Mouse (Mus musculus): Measurements from ENCODE around the gene Sipa1. TPM values are rescaled to one million over a fixed set of nuclear protein-coding genes. Genes with fewer than 3 reads are reported as not detected.

Sipa1 gene
- 10 to 100 TPM; 12.5 to 20.7 (median 14.9) TPM for total RNA-seq (2022)

DNA sequence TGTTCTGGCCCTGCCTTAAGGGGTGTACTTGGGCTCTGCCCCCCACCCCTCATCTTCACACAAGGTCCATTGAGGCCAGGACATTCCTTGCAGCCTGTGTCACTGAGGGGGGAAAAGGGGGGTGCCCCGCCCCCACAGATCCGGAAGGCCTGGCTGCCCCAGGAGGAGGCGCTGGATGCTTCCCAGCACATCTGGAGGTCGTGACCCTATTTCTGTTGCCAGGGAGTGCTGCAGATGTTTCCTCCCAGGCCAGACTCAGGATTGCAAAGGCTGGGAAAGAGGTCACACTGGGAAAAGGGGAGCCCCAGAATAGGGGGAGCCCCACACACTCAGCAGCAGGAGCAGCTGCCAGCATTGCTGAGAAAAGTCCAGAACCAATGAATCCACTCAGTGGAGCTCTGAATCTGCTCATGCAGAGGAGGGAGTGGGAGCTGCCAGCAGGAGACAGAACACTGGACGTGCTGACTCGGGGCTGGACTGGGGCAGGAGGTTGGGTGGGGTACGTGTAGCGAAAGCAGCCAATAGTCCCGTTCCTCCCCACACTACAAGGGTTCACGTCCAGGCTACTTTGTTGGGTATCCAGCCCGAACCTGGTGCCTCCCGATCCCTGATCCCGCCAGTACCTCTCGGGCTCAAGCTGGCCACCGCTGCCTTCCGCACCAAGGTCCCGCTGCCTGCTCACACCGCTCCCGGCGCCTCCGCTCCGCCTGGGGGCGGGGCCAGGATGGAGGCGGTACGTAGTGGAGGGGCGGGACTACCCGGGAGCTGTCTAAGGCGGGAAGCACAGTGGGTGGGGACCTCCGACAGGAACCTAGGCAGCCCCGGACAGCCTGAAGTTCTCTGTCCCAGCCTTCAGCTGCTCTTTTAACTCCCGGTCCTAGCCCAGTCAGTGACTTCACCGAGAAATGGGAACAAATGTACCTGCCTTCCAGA is at the start of gene Sipa1:
Gene Sipa1, minus strand, starts transcription at position 727 of the 933 bp plus-strand sequence.
- peak; percentile 52 to 64 for DNase-seq (ENCODE audit: low spot score in 2 of 2)

DNA sequence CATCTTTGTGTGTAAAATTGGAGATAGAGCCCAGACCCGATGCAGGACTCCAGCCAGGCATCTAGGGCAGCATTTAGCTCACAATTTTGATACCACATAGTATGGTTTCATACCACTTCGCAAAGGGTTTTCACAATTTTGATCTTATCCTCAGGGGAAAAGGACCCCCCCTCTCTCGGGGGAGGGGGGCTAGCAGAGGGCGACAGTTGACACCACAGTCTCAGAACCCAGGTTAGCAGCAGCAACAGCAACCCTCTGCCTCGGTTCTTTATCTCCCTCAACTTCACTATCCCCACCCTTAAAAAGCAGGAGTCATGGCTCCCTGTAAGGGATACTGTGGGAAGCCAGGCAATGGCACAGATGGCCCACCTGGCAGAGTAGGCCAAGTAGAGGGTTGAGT is 49.7 kb upstream of the Sipa1 start:
- DNase-seq (ENCODE audit: low spot score in 2 of 2), result no peak

DNA sequence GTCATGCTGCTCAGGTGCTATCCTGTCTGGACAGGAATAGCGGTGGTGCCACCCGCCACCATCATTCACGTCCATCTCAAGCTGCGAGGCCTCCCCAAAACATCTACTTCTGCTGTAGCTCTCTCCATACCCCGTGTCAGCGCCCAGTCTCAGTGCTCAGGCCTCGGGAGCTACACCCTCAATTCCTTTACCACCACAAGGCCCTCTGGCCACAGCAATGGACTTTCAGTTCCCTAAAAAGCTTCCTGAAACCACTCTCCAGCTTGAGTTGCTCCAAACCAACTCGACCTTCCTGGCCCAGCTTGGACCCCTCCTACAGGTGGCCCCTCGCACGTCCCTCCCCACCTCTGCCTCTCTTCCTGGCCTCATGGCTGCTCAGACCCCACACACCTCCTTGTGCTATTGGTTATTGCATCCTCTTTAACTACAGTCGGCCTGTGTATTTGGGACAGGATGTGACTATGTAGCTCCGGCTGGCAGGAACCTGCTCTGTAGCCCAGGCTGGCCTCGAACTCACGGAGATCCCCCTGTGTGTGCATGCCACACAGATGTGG is 48.5 kb upstream of the Sipa1 start:
- no peak for DNase-seq (ENCODE audit: low spot score in 2 of 2)

DNA sequence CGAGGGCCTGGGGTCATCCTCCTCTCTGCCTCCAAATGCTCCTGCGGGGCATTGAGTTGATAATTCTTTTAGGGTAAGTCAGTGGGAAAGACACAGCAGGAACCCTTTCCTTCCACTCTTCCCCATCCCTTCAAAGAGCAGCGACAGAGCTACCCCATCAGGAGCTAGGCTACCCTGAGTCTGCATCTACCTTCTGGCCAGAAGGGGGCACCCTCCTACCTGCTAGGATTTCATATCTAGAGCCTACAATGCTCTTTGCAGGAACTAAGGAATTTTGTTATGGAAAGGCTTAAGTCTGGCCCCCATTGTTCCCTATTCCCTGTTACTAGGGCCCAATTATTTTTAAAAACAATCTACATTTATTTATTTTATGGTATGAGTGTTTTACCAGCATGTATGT is 47.7 kb upstream of the Sipa1 start:
- no peak for DNase-seq (ENCODE audit: low spot score in 2 of 2)

- no peak for DNase-seq (ENCODE audit: low spot score in 2 of 2)
Observed at GRCm38 (mm10) chr19:5710581-5710980, 47.1 kb upstream of the Sipa1 start.

DNA sequence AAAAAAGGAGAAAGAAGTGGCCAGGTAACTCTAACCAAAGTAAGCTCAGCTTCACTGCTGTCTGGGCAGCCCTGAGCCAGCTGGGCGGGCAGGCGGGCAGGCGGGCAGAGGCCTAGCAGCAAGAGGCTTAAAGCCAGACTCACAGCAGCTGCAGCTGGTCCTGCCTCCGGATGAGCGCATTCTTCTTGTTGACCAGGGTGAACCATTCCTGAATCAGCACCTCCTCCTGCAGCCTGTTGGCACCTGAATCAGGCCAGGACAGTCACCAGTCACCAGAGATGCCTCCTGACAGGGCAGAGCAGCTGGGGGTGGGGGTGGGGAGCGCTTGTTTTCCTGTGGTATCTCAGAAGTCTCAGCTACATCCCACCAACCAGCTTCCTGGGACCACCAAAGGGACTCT is 46.6 kb upstream of the Sipa1 start:
- no peak for DNase-seq (ENCODE audit: low spot score in 2 of 2)

GRCm38 (mm10) chr19:5704801-5705571 is 41.5 kb upstream of the Sipa1 start:
- no peak for DNase-seq (ENCODE audit: low spot score in 2 of 2)

DNA sequence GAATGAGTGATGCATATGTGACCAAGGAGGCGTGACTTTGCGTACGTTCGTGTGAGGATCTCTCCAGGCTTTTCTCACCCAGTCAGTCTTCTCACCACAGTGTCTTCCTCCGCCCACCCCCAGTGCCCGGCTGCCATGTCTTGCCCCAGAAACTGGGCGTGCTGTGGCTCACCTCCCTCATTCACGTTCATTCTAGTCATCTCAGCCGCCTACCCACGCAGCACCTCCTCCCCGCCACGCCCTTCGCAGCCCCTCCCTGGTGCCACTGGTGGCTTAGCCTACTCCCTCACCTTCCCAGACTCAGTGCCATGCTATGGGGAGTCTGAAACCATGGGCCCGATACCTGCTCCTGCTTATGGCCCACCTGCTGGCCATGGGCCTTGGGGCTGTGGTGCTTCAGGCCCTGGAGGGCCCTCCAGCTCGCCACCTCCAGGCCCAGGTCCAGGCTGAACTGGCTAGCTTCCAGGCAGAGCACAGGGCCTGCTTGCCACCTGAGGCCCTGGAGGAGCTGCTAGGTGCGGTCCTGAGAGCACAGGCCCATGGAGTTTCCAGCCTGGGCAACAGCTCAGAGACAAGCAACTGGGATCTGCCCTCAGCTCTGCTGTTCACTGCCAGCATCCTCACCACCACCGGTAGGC is 40.8 kb upstream of the Sipa1 start, which contains the start of gene Kcnk7:
Gene Kcnk7, plus strand, starts transcription at position 205 of the 638 bp plus-strand sequence.
- DNase-seq (ENCODE audit: low spot score in 2 of 2), result peak in 1 of 2 experiments; percentile 32

DNA sequence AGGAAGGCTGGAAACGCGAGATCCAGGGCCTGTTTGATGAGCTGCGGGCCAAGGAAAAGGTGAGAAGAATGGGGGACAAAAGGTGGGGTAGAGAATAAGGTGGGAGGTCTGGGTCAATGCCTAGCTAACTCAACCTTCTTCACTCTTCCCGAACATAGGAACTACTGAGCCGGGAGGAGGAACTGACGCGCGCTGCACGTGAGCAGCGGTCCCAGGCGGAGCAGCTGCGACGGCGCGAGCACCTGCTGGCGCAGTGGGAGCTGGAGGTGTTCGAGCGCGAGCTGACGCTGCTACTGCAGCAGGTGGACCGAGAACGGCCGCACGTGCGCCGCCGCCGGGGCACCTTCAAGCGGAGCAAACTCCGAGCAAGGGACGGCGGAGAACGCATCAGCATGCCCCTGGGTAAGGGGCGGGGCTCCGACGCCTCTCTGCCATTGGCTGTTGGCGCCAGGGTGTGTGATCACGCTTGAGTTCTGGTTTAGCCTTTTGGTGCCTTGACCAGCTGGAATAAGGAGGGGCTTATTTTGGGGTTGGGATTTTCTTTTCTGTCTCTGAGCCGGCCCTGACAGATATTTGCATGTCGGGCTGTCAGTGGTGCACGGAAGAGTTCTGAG is 32.4 kb upstream of the Sipa1 start:
- DNase-seq (ENCODE audit: low spot score in 2 of 2), result no peak

- no peak for DNase-seq (ENCODE audit: low spot score in 2 of 2)
Observed at GRCm38 (mm10) chr19:5693801-5694200, 30.3 kb upstream of the Sipa1 start.

DNA sequence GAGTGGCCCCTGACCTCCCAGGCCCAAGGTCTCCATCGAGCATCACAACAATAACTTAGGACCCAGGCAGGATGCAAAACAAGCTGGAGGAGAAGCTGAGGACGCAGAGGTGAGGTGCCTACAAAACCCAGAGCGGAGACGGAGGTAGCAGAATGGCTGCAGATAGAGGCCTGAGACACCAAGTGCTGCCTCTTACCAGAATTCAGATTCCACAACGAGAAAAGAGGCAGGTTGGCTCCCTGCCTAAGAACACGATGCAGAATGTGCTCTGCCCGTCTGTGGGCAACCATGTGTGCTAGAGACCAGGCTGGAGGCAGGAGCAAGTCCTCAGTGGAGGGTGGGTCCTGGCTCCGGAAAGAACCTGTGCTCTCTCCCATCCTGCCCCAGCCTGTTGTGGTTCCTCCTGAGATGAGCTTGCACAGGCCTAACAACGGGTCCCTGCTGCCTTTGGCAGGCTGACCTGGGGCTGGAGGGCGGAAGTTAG is 29.4 kb upstream of the Sipa1 start:
- no peak for DNase-seq (ENCODE audit: low spot score in 2 of 2)

DNA sequence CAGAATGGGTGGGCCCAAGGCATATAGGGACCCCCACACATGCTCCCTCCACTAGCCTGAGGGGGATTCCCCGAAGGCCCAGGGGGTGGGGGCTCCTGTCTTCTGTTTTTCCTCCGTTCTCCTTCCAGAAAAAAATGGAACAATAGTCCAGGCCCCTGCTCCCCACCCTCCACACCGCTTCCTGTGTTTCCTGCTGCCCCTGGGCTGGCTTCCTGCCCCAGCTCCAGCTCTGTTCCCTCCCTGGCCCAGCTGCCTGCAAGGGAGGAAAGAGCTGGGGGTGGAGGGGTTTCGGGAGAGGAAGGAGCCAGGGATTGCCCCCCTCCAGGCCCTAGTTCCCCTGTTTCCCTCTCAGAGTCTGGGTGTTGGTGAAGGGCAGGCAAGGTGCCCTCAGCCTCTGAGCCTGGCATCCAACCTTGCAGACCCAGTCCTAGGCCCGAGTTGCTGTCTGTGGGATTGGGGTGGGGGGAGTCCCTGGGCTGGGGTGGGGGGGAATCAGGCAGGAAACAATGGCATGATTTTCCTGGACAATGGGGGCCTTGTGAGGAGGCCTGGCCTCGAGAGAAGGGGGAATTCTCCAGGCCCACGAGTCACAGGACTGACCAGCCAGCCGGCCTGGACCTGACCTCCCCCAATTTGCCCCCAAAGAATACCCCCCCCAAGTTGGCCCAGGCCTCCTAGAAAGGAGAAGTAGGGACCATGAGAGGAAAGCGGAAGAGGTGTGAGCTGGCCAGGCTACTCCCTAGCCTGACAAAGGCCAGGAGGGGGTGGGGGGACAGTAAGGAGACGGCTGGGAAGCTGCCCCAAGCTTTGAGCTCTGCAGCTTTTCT is 28.8 kb upstream of the Sipa1 start:
- no peak for DNase-seq (ENCODE audit: low spot score in 2 of 2)

DNA sequence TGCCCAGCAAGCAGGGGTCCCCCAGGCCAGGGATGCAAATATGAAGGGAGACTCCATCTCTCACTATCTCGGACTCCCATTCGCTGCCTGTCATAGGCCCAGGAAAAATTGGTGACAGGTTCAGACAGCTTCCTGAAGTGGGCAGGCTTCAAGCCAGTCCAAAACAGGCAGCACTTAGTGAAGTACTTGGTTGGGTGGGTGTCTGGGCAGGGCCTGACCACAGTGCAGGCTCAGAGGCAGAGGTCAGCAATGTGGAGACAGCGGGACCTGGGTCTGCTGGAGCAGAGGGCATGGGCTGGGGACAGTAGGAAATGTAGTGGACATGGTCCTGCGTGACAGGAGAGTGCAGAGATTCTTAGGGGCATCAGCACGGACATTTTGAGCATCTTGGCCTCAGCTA is 28.1 kb upstream of the Sipa1 start:
- DNase-seq (ENCODE audit: low spot score in 2 of 2), result no peak

DNA sequence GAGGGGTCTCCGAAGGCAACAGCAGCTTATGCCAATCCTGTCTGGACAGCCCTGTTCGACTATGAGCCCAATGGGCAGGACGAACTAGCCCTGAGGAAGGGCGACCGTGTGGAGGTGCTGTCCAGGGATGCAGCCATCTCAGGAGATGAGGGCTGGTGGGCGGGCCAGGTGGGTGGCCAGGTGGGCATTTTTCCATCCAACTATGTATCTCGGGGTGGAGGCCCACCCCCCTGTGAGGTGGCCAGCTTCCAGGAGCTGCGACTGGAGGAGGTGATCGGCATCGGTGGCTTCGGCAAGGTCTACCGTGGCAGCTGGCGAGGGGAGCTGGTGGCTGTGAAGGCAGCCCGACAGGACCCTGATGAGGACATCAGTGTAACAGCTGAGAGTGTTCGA is 26.8 kb upstream of the Sipa1 start:
- DNase-seq (ENCODE audit: low spot score in 2 of 2), result peak in 1 of 2 experiments; percentile 48

DNA sequence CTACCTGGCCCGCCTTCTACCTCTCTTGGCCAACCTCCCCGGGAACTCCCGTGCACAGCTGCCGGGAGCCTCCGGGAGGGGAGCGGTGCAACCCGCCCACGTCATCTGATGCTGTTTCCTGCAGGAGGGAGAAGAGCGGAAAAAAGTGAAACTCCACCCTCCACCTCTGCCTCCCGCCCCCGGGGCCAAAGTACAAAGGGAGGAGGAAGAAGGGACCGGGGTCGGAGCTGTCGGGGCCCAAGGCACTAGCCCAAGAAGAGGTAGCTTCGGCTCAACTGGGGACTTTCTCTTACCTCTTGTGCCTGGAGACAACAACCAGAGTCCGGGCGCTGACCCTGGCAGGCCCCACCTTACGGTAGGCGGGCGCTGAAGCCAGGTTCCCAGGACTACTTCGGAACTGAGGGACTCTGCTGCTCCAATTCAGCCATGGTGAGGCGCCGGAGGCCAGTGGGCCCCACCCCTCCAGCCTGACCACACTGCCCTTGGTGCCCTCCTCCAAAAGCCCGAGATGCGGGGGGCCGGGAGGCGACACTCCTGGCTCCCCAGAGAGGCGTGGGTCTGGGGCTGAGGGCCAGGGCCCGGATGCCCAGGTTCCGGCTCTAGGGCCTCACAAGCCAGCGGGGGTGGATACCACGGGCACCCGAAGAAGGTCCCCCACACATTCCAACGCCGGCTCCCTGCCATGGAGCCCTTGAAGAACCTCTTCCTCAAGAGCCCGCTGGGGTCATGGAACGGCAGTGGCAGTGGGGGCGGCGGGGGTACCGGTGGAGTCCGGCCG is 26.2 kb upstream of the Sipa1 start:
- DNase-seq (ENCODE audit: low spot score in 2 of 2), result peak; percentile 65 to 77

DNA sequence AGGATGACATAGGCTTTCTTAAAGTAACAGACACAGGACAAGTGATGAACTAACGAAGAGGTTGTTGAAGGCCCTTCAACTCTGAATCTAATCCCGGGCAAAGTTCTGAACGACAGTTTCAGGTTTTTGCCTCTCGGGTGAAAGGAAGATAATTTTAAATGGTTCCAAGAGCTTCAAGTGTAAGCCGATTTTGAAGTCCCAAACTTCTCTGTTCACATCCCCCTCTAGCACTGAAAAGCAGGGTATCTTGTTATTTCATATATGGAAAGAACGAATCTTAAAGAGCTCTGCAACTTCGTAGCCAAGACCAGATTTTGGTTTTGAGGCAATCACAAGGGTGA is 25.6 kb upstream of the Sipa1 start:
- DNase-seq (ENCODE audit: low spot score in 2 of 2), result no peak

- DNase-seq (ENCODE audit: low spot score in 2 of 2), result peak; percentile 92 to 98
Observed at GRCm38 (mm10) chr19:5688200-5689087, 24.9 kb upstream of the Sipa1 start, which contains the start of the genes Map3k11 and Pcnx3. Gene Map3k11 (plus strand): TSS chr19:5688742. Gene Pcnx3 (minus strand): TSS chr19:5688908.

DNA sequence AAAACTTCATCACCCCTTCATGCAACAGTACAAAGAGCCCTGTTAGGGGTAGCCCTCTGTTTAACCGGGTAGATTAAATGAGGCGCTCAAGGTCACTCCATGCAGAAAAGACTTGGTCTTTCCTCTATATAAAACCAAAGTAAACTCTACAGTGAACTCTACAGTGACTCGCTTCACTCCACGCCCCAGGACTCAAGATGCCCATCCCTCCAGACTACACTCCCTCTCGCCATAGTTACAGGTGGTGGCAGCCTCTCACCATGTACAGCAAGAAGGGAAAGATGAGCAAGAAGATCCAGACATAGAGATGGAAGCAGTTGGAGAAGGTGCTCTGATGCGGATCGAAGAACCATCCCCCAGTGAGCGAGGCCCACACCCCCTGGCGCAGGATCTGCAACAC is 24.2 kb upstream of the Sipa1 start:
- DNase-seq (ENCODE audit: low spot score in 2 of 2), result no peak

Measured in left cerebral cortex, adult 8-10 months (tissue).